Mouse (Mus musculus) left cerebral cortex, postnatal 10 days (tissue): ENCODE data around the gene Arl8a. TPM values are rescaled to one million over a fixed set of nuclear protein-coding genes. Genes with fewer than 3 reads are reported as not detected.

ENCODE experiments used
- DNase-seq, 2 experiments: peaks; one replicate each; pipeline ENCODE4 v3.0.0; 2021 to 2022; ENCODE audit warnings: low spot score in 2 of 2, mixed read lengths in 1 of 2; ENCODE audit errors: extremely low spot score in 1 of 2
- intact Hi-C: fragments of 180-260 bp; cut with DNase I; formaldehyde crosslinking; loops from one replicate; pipeline ENCODE4 v1.15.1; 2025
- total RNA-seq, 2 experiments: library from RNA; stranded (reverse); gene quantifications; 2 replicates each; pipeline ENCODE4 v1.2.3; 2021

The Arl8a gene
- total RNA-seq, 2 experiments from 2014 or later: 418 to 439 TPM

- intact Hi-C loops: no loop called here
- no peak for DNase-seq
These were observed 15.1 kb upstream of the Arl8a start for GRCm38 (mm10) chr1:135131560-135131959.

GRCm38 (mm10) chr1:135132473-135132872 lies 14.2 kb upstream of the Arl8a start, which contains the start of gene Ptpn7:
Gene Ptpn7, plus strand, starts transcription at chr1:135132700.
- DNase-seq: peak in 1 of 2 experiments; percentile 87
- intact Hi-C loops: no loop called here

GRCm38 (mm10) chr1:135132893-135133369 lies 13.7 kb upstream of the Arl8a start:
- no peak for DNase-seq
- intact Hi-C loops: no loop called here

- no peak for DNase-seq
- intact Hi-C loops: no loop called here
These were observed 12.8 kb upstream of the Arl8a start for GRCm38 (mm10) chr1:135133678-135134435.

- intact Hi-C loops: loop anchor here (5.0 kb wide), 1 partner anchor 148 kb away; no protein-coding TSS in a partner anchor
- no peak for DNase-seq
These were observed 11.4 kb upstream of the Arl8a start for GRCm38 (mm10) chr1:135135111-135135787.

GRCm38 (mm10) chr1:135136500-135136899 lies 10.1 kb upstream of the Arl8a start:
- peak in 1 of 2 experiments; percentile 63 for DNase-seq
- intact Hi-C loops: loop anchor here (5.0 kb wide), 1 partner anchor 149 kb away; no protein-coding TSS in a partner anchor

GRCm38 (mm10) chr1:135139906-135140305 lies 6.7 kb upstream of the Arl8a start:
- DNase-seq: no peak
- intact Hi-C loops: loop anchor here (5.0 kb wide), 1 partner anchor 153 kb away; no protein-coding TSS in a partner anchor

GRCm38 (mm10) chr1:135142452-135142851 lies 4.2 kb upstream of the Arl8a start:
- intact Hi-C loops: no loop called here
- DNase-seq: no peak

- intact Hi-C loops: no loop called here
- DNase-seq: no peak
These were observed 2.7 kb upstream of the Arl8a start for GRCm38 (mm10) chr1:135143940-135144339.

- DNase-seq: peak; percentile 78 to 95
- intact Hi-C loops: no loop called here
These were observed 500 bp downstream of the Arl8a start for GRCm38 (mm10) chr1:135146946-135147701.

- intact Hi-C loops: no loop called here
These were observed 1.1 kb downstream of the Arl8a start for GRCm38 (mm10) chr1:135147702-135148058.

GRCm38 (mm10) chr1:135148476-135148875 lies 1.9 kb downstream of the Arl8a start:
- peak in 1 of 2 experiments; percentile 17 for DNase-seq
- intact Hi-C loops: no loop called here

More at GRCm38 (mm10) chr1:135147702-135148058, 1.1 kb downstream of the Arl8a start:
- no peak for DNase-seq

GRCm38 (mm10) chr1:135148996-135149395 lies 2.4 kb downstream of the Arl8a start:
- intact Hi-C loops: no loop called here
- no peak for DNase-seq

GRCm38 (mm10) chr1:135154011-135154410 lies 7.4 kb downstream of the Arl8a start:
- DNase-seq: no peak
- intact Hi-C loops: no loop called here

- peak; percentile 74 to 88 for DNase-seq
- intact Hi-C loops: no loop called here
These were observed 7.9 kb downstream of the Arl8a start for GRCm38 (mm10) chr1:135154411-135154959.

- intact Hi-C loops: loop anchor here (5.0 kb wide), 1 partner anchor 216 kb away; no protein-coding TSS in a partner anchor
These were observed 9.7 kb downstream of the Arl8a start for GRCm38 (mm10) chr1:135156300-135156699.

GRCm38 (mm10) chr1:135158633-135159032 lies 12.0 kb downstream of the Arl8a start:
- DNase-seq: peak; percentile 73 to 80
- intact Hi-C loops: loop anchor here (5.0 kb wide), 1 partner anchor 214 kb away; no protein-coding TSS in a partner anchor

More at GRCm38 (mm10) chr1:135156300-135156699, 9.7 kb downstream of the Arl8a start:
- no peak for DNase-seq

GRCm38 (mm10) chr1:135159074-135159473 lies 12.4 kb downstream of the Arl8a start:
- intact Hi-C loops: loop anchor here (5.0 kb wide), 1 partner anchor 213 kb away; no protein-coding TSS in a partner anchor
- peak; percentile 75 to 76 for DNase-seq
